Mouse (Mus musculus) hindlimb bud, embryonic 11.5 days (tissue): ENCODE data around the gene Rbfox3.

Experiments
- DNase-seq: peaks from one replicate; pipeline ENCODE4 v3.0.0-alpha.2; 2012; ENCODE audit warnings: low read depth, low spot score; ENCODE audit errors: extremely low spot score

Gene Rbfox3

DNA sequence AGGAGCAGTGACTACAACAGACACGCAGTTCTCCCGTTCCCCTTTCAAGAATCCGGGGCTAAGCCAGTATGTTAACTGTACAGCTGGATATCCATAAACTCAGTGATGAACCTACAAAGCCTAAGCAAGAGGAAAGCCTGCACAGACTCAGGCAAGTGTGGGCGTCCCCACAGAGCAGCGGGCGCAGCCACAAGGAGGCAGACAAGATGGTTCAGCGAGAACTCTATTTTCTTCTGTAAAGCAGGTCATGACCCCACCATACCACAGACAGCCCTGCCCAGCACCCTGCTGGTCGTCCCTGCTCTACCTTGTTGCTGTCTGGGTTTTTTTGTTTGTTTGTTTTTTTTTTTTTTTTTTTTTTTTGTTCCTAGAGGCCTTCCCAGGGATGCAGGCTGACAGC is 353.2 kb downstream of the Rbfox3 start:
- DNase-seq, result no peak

DNA sequence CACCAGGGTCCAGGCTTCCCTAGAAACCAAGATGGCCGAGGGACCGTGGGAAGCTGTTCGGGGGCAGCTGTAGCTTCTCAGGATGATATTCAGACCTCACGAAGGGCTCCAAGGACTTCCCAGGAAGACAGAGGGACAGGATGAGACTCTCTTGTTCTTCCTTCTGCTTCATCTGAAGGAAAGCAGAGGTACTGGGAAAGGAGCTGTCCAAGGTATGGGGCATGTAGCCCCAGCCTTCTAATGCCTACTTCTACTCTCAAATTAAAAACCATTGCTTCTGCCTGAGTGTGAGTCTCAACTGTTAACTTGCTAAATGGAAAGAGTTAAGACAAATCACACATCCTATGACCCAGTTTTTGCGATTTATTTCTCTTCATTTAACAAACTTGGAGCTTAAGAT is 355.8 kb downstream of the Rbfox3 start:
- DNase-seq, result no peak

- no peak for DNase-seq
These were observed 356.9 kb downstream of the Rbfox3 start for GRCm38 (mm10) chr11:118554542-118554941.

DNA sequence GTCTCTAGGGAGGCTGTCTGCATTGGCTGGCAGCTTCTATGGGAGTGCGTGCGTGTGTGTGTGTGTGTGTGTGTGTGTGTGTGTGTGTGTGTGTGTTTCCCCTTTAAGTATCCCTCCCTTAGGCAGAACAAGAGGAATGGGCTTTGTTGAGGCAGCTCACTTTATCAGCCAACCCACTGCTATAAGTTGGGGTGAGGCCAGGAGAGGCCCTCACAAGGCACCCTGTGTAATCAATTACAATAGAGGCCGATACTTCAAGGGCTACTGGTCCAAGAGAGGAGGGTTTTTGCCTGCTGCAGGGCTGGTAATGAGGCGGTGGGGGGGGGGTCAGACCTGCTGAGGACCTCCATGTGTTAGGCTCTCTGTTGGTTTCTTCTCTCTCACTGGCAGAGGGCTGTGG is 357.5 kb downstream of the Rbfox3 start:
- DNase-seq, result no peak

- no peak for DNase-seq
These were observed 358.4 kb downstream of the Rbfox3 start for GRCm38 (mm10) chr11:118553001-118553400.

GRCm38 (mm10) chr11:118552478-118552877 is 358.9 kb downstream of the Rbfox3 start:
- DNase-seq, result no peak

GRCm38 (mm10) chr11:118551705-118552104 is 359.7 kb downstream of the Rbfox3 start:
- DNase-seq, result no peak

DNA sequence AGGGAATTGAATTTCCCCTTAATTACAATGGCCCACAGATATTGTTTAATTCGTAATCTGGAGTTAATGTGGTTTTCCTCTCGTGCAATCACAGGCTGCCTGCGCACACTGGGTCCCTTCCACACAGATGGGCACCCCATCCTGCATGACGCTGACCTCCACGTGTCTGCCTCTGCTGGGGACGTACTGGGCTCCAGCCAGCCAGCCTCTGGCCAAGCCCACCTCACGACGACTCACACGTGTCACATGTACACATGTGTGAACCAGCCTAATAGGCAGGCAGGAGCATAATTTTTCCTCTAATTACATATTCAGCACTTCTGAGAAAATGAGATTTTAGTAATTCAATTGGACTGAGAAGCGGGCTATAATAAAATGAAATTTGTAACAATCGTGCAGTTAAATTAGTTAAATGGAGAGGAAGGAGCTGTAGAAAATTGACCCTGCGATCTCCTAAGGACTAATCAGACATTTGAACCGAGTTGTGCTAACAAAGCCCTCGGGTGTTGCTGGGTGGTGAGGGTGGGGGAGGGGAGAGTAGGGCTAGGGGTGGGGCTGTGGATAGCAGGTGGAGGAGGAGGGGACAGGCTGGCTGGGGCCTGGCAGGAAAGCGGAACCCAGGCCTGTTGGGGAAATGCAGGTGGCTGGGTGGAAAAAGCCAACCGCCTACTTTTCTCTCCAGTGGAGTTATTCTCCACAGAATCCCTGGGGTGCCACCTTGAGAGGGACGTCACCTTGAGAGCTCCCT is 360.4 kb downstream of the Rbfox3 start:
- DNase-seq, result no peak

- no peak for DNase-seq
These were observed 363.2 kb downstream of the Rbfox3 start for GRCm38 (mm10) chr11:118548242-118548641.

DNA sequence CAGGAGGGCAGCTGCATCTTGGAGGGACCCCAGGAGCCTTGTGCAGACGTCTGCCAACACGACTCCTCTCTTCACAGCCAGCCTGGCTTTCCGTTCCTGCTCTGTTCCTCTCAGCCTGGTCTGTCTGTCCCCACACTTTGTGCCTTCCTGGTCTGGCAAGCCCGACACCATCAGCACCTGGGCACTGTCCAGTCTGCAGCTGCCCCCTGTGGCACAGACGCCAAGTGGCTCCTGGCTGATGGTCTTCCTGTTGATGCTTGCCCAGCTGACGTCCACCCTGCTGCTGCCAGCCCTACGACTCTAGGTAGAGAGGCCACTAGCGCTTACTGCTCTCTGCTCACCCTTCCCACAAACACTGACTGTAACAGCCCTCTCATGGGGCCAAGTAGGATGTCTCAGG is 365.1 kb downstream of the Rbfox3 start:
- DNase-seq, result no peak

DNA sequence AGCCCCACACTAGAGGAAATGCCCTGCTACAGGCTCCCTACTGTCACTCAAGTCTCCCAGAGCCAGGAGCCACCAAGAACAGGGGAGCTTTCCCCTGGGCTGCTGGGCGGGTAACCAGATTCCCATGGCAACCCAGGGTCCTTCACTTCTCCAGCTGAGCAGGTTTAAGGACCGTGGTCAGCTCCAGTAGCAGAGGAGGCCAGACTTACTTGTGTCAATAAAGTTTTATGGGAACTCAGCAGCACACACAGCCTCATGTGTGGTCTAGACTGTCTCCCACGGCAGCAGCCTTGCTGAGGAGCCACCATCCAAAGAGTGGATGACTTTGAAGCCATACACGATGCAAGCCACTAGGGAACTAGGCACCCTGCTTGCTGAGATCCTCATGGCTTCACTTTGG is 365.7 kb downstream of the Rbfox3 start:
- DNase-seq, result peak; percentile 3

DNA sequence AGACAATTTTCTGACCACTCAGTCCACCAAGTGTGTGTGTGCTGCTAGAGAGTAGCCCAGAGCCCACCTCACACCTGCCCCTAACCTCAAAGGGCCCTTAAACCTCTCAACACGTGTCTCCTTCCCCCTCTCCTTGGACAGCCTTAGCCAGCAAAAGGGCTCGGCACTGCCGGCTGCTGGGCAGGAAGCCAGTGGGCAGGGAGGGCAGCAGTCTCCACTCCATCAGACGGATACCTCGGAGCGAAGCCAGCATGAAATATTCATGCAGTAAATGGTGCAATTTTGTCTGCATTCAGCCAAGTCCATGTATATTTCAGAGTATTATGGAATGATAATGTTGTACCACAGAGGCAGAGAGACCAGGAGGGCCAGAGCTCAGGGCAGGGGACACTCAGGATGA is 366.8 kb downstream of the Rbfox3 start:
- no peak for DNase-seq

- no peak for DNase-seq
These were observed 368.5 kb downstream of the Rbfox3 start for GRCm38 (mm10) chr11:118542906-118543305.

DNA sequence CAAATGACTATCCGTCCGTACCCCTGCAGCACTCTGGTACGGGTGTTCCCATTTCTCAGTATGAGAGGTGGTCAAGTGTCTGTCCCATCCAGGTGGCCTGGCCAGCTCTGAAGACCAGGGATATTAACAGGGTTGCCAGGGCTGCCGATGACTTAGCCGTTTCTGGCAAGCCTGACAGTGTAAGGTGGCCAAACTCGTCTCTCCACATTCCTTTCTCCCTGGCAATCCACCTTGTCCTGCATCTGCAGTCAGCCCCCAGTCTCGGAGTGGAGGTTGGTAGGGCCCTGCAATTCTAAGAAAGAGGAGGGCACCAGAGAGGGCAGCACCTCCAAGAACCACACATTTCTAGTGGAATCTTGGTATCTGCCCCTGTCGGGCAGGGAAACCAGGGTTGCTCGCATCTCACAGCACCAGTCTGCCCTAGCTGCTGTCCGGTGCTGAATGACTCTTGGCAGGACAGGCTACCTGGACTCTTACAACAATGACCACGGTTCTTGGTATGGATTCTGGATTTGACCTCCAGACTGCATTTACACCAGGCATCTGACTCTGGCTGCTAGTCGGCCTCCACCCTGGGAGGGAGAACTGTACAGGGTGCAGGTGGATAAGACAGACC is 370.9 kb downstream of the Rbfox3 start:
- no peak for DNase-seq

DNA sequence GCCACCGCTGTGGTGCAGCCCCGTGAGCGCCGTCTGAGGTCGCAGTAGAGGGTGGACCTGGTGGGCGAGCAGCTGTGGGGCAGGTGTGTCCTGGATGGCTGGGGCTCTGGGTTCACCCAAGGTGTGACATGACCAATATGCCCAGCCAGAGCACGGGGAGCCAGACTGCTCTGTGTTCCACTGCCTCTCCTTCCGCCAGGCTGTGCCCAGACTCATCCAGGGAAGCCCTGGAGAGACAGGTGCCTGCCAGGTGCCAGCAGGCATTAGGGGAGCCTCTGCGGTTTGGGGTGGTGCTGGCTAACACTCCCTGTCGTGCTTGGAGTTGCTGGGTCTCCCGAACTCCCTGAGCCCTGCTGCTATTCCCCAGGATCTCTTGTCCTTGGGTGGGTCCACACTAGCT is 373.4 kb downstream of the Rbfox3 start:
- DNase-seq, result no peak

GRCm38 (mm10) chr11:118534382-118535092 is 376.9 kb downstream of the Rbfox3 start:
- DNase-seq, result peak; percentile 14

- no peak for DNase-seq
These were observed 381.1 kb downstream of the Rbfox3 start for GRCm38 (mm10) chr11:118530313-118530712.

DNA sequence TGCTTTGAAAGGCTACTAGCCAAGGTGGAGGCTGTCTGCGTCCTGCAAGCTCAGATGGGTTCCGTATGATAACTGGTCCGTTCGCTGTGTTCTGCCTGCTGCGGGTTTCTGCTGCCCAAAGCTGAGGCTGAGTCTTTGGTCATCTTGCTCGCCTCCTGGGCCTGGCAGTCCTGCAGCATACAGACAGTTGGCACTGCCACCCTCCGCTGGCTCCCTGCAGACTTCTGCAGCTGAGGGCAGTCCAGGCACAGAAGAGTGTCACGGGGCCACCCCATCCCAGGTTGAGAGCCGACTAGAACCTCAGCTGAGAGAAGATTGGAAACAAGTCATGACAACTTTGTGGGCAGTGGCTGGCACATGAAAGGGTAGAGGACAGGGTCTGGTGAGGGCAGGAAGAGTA is 382.6 kb downstream of the Rbfox3 start:
- no peak for DNase-seq

DNA sequence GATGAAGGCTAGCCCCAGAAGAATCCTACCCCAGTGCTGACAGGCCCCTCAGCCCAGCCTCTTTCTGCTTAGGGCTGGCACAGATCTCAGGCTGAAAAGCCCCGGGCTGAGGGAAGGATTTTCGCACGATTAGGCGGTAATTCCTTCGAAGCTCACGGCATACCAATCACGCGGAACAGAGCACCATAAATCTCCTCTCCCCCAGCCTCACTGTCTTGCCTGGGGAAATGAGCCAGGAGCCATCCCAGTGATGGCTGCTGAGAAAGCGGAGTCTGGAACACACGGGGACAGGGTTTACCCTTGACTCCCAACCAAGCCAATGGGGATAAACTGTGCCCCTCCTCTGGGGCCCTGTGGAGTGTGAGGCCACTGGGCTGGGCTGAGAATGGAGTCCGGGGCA is 386.3 kb downstream of the Rbfox3 start:
- DNase-seq, result no peak

GRCm38 (mm10) chr11:118523496-118524145 is 387.8 kb downstream of the Rbfox3 start:
- no peak for DNase-seq

DNA sequence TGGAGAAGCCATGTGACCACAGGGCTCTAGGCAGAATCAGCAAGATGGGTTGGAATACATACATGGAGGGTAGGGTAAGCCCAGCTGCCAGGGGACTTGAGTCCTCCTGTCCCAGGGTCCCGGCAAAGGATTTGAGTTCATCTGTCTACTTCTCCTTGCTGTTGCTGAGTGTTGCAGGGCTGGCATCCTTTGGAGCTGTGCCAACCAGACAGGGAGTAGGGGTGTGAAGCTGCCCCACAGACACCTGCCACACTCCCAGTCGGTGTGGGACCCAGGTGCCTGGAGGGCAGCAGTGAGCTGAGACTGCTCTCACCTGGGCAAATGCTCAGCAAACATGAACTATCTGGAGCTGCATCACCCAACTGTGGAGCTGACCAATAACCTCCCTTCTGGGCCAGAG is 390.5 kb downstream of the Rbfox3 start:
- no peak for DNase-seq

DNA sequence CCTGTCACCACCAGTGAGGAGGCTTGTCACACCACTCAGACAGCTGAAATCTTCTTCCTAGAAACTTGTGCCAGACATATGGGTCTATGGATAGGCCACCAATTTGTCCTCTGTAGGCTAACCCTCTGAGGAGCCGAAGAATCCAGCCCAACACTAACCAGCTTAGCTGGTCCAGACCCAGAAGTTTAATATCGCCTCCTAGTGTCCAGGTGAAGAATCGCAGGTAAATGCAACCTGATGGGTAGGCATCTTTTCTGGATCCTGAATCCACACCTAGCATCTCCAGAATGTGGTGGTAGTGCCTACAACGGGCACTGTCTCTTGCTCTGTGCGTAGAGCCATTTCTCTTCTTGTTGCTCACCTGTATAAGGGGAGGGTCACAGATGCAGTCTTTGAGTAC is 391.1 kb downstream of the Rbfox3 start:
- DNase-seq, result no peak
